Mouse (Mus musculus) midbrain, embryonic 10.5 days (tissue): ENCODE measurements around the gene AC129217.1. TPM values are rescaled to one million over a fixed set of nuclear protein-coding genes. Genes with fewer than 3 reads are reported as not detected.
"Not testable (repeated sequence)": the region's sequence is repeated elsewhere in the genome, so short reads cannot be mapped to it uniquely, and the experiment has no call there.

ENCODE experiments used
- DNase-seq: peaks from one replicate; pipeline ENCODE4 v3.0.0-alpha.2; 2017; ENCODE audit warnings: low spot score
- H3K27ac ChIP-seq: fragments of 300-500 bp; sonication (generic); replicated peaks from 2 replicates; pipeline ENCODE4 v1.5.1; 2016; ENCODE audit warnings: mild to moderate bottlenecking
- H3K27me3 ChIP-seq: fragments of 300-500 bp; sonication (generic); 2 replicates; pipeline ENCODE4 v1.6.1; 2016; ENCODE audit warnings: low read depth, mild to moderate bottlenecking; ENCODE audit not compliant: poor library complexity, severe bottlenecking
- H3K36me3 ChIP-seq: fragments of 300-500 bp; sonication (generic); 2 replicates; pipeline ENCODE4 v1.6.1; 2016; ENCODE audit warnings: mild to moderate bottlenecking, moderate library complexity
- H3K4me1 ChIP-seq: fragments of 300-500 bp; sonication (generic); 2 replicates; pipeline ENCODE4 v1.6.1; 2016
- H3K4me3 ChIP-seq: fragments of 300-500 bp; sonication (generic); 2 replicates; pipeline ENCODE4 v1.5.1; 2016; ENCODE audit warnings: mild to moderate bottlenecking, moderate library complexity
- H3K9me3 ChIP-seq: fragments of 300-500 bp; sonication (generic); replicated peaks from 2 replicates; pipeline ENCODE4 v1.6.1; 2016; ENCODE audit warnings: mild to moderate bottlenecking
- WGBS: fragments of 180-500 bp; shearing (Covaris S2); methylation state at CpG from one replicate; pipeline ENCODE4 v1.1.7; 2016; 5-methylcytosine and 5-hydroxymethylcytosine counted together
- polyA plus RNA-seq: library from polyadenylated mRNA; unstranded; fragments of >200 nt; fragmentation: Nextera tagmentation; extraction: Ambion mirVana; gene quantifications from 2 replicates; pipeline ENCODE4 v1.2.1, GENCODE M21; 2016

AC129217.1 gene
- polyA plus RNA-seq, 1 experiment from 2014 or later = not detected

- Histone ChIP-seq H3K4me3 (no peak overlapping the region), H3K36me3 (peaks cover 13% of the 10 kb centered on the region), H3K9me3 (no peaks in the 10 kb centered on the region), H3K27me3 (no peaks in the 10 kb centered on the region), H3K27ac (no peak overlapping the region), H3K4me1 (peaks cover 7% of the 10 kb centered on the region; the same call in 1 of the 2 replicates)
- no peak for DNase-seq
- 62% methylated on average over 10 of the region's 10 CpGs for WGBS
Observed at GRCm38 (mm10) chr19:8852236-8852928, 22.8 kb downstream of the AC129217.1 start.

GRCm38 (mm10) chr19:8853117-8853516 is 23.5 kb downstream of the AC129217.1 start:
- WGBS = 85% methylated on average over 3 of the region's 3 CpGs
- Histone ChIP-seq H3K27me3 (no peaks in the 10 kb centered on the region), H3K9me3 (no peaks in the 10 kb centered on the region), H3K4me3 (no peak overlapping the region), H3K27ac (no peak overlapping the region), H3K4me1 (peaks cover 7% of the 10 kb centered on the region; the same call in 1 of the 2 replicates), H3K36me3 (peaks cover 5% of the 10 kb centered on the region)
- DNase-seq = no peak

- no peak for DNase-seq
- WGBS = 46% methylated on average over 4 of the region's 4 CpGs
Observed at GRCm38 (mm10) chr19:8857689-8858088, 28.1 kb downstream of the AC129217.1 start.

GRCm38 (mm10) chr19:8859018-8859417 is 29.4 kb downstream of the AC129217.1 start:
- Histone ChIP-seq H3K4me1 (no peaks in the 10 kb centered on the region), H3K9me3 (no peaks in the 10 kb centered on the region), H3K27me3 (no peaks in the 10 kb centered on the region), H3K4me3 (no peak overlapping the region), H3K27ac (no peak overlapping the region), H3K36me3 (no peaks in the 10 kb centered on the region)
- no peak for DNase-seq
- 25% methylated on average over 1 of the region's 1 CpGs for WGBS

More at GRCm38 (mm10) chr19:8857689-8858088, 28.1 kb downstream of the AC129217.1 start:
- H3K27me3 ChIP-seq = no peaks in the 10 kb centered on the region
- no peaks in the 10 kb centered on the region for H3K9me3 ChIP-seq
- no peak overlapping the region for H3K4me3 ChIP-seq
- H3K27ac ChIP-seq = no peak overlapping the region
- H3K4me1 ChIP-seq = no peaks in the 10 kb centered on the region
- no peaks in the 10 kb centered on the region for H3K36me3 ChIP-seq

GRCm38 (mm10) chr19:8864265-8864664 is 34.7 kb downstream of the AC129217.1 start:
- Histone ChIP-seq H3K27me3 (no peaks in the 10 kb centered on the region), H3K4me3 (no peak overlapping the region), H3K27ac (no peak overlapping the region), H3K4me1 (no peaks in the 10 kb centered on the region), H3K9me3 (no peaks in the 10 kb centered on the region), H3K36me3 (no peaks in the 10 kb centered on the region)
- no peak for DNase-seq
- 85% methylated on average over 6 of the region's 6 CpGs for WGBS

GRCm38 (mm10) chr19:8870381-8870780 is 40.8 kb downstream of the AC129217.1 start:
- H3K4me3 ChIP-seq, H3K27ac ChIP-seq, H3K9me3 ChIP-seq, DNase-seq, H3K27me3 ChIP-seq: not testable (repeated sequence)
- Histone ChIP-seq H3K36me3 (peaks cover 25% of the 10 kb centered on the region), H3K4me1 (peaks cover 13% of the 10 kb centered on the region)
- WGBS = 75% methylated on average over 3 of the region's 3 CpGs

GRCm38 (mm10) chr19:8870838-8871237 is 41.3 kb downstream of the AC129217.1 start:
- DNase-seq = no peak
- H3K4me3 ChIP-seq = peak overlapping the region; percentile 91
- peaks cover 13% of the 10 kb centered on the region for H3K4me1 ChIP-seq
- H3K27me3 ChIP-seq = no peaks in the 10 kb centered on the region
- H3K27ac ChIP-seq = peak overlapping the region; percentile 92
- WGBS = 67% methylated on average over 9 of the region's 9 CpGs
- H3K9me3 ChIP-seq = no peaks in the 10 kb centered on the region
- peaks cover 30% of the 10 kb centered on the region for H3K36me3 ChIP-seq

- 2% methylated on average over 59 of the region's 59 CpGs for WGBS
- no peaks in the 10 kb centered on the region for H3K27me3 ChIP-seq
- H3K27ac ChIP-seq = peak within 1 kb of the TSS; percentile 92
Observed at GRCm38 (mm10) chr19:8871267-8872186, 42.0 kb downstream of the AC129217.1 start, which contains the start of gene Ubxn1. TSS of gene Ubxn1 (plus strand) at chr19:8871496.

GRCm38 (mm10) chr19:8872266-8872840 is 42.8 kb downstream of the AC129217.1 start:
- 78% methylated on average over 10 of the region's 10 CpGs for WGBS
- Histone ChIP-seq H3K9me3 (no peaks in the 10 kb centered on the region), H3K27me3 (no peaks in the 10 kb centered on the region), H3K36me3 (peaks cover 44% of the 10 kb centered on the region), H3K27ac (peak overlapping the region; percentile 92), H3K4me1 (peaks cover 13% of the 10 kb centered on the region), H3K4me3 (peak overlapping the region; percentile 91)
- DNase-seq = no peak

More at GRCm38 (mm10) chr19:8871267-8872186, 42.0 kb downstream of the AC129217.1 start, which contains the start of gene Ubxn1:
- Histone ChIP-seq H3K9me3 (no peaks in the 10 kb centered on the region), H3K4me3 (peak within 1 kb of the TSS; percentile 91), H3K36me3 (peaks cover 37% of the 10 kb centered on the region), H3K4me1 (peaks cover 13% of the 10 kb centered on the region)
- DNase-seq = peak; percentile 96

GRCm38 (mm10) chr19:8875031-8875430 is 45.5 kb downstream of the AC129217.1 start:
- H3K9me3 ChIP-seq = no peaks in the 10 kb centered on the region
- H3K36me3 ChIP-seq = peaks cover 65% of the 10 kb centered on the region
- no peak for DNase-seq
- H3K4me3 ChIP-seq = no peak overlapping the region
- WGBS = 94% methylated on average over 7 of the region's 7 CpGs
- no peaks in the 10 kb centered on the region for H3K27me3 ChIP-seq
- peaks cover 21% of the 10 kb centered on the region for H3K4me1 ChIP-seq
- no peak overlapping the region for H3K27ac ChIP-seq

- Histone ChIP-seq H3K9me3 (no peaks in the 10 kb centered on the region), H3K27me3 (no peaks in the 10 kb centered on the region), H3K27ac (peak within 1 kb of the TSS; percentile 89), H3K36me3 (peaks cover 39% of the 10 kb centered on the region), H3K4me1 (peaks cover 15% of the 10 kb centered on the region), H3K4me3 (peak within 1 kb of the TSS; percentile 78)
- under 1% methylated on average over 42 of the region's 42 CpGs for WGBS
- peak; percentile 83 for DNase-seq
Observed at GRCm38 (mm10) chr19:8880311-8881033, 50.9 kb downstream of the AC129217.1 start, which contains the start of gene Uqcc3. TSS of gene Uqcc3 (minus strand) at chr19:8880923.

GRCm38 (mm10) chr19:8881034-8881392 is 51.4 kb downstream of the AC129217.1 start:
- 22% methylated on average over 3 of the region's 3 CpGs for WGBS
- Histone ChIP-seq H3K9me3 (no peaks in the 10 kb centered on the region), H3K4me3 (peak overlapping the region; percentile 78), H3K27ac (peak overlapping the region; percentile 89), H3K36me3 (peaks cover 33% of the 10 kb centered on the region), H3K27me3 (no peaks in the 10 kb centered on the region), H3K4me1 (peaks cover 15% of the 10 kb centered on the region)
- DNase-seq = no peak
